Mouse (Mus musculus) liver, adult 2 months (tissue): Measurements from ENCODE around the gene Arhgap45. TPM values are rescaled to one million over a fixed set of nuclear protein-coding genes. Genes with fewer than 3 reads are reported as not detected.

Experiments
- DNase-seq: peaks from one replicate; pipeline ENCODE4 v3.0.0-alpha.2; 2011; ENCODE audit warnings: low read depth, low spot score; ENCODE audit errors: extremely low read depth
- H3K27ac ChIP-seq: fragments of 200-500 bp; replicated peaks from 2 replicates; pipeline ENCODE4 v1.5.1; 2012; ENCODE audit warnings: low read depth, mild to moderate bottlenecking, control low read depth, inconsistent platforms, low read length; ENCODE audit not compliant: insufficient read depth
- H3K27me3 ChIP-seq: fragments of 200-500 bp; 2 replicates; pipeline ENCODE4 v1.6.1; 2012; ENCODE audit warnings: mild to moderate bottlenecking, moderate library complexity, low read length, inconsistent platforms; ENCODE audit not compliant: control insufficient read depth, insufficient read depth
- H3K36me3 ChIP-seq: fragments of 200-500 bp; 2 replicates; pipeline ENCODE4 v1.6.1; 2012; ENCODE audit warnings: low read length, inconsistent platforms; ENCODE audit not compliant: control insufficient read depth, insufficient read depth
- H3K4me1 ChIP-seq: fragments of 200-500 bp; 2 replicates; pipeline ENCODE4 v1.6.1; 2011; ENCODE audit warnings: low read length; ENCODE audit not compliant: control insufficient read depth, insufficient read depth
- H3K4me3 ChIP-seq: fragments of 200-500 bp; 2 replicates; pipeline ENCODE4 v1.5.1; 2011; ENCODE audit warnings: low read depth, mild to moderate bottlenecking, control low read depth, low read length, moderate library complexity; ENCODE audit not compliant: insufficient read depth
- H3K79me2 ChIP-seq: fragments of 200-500 bp; 2 replicates; pipeline ENCODE4 v1.6.1; 2012; ENCODE audit warnings: inconsistent platforms, mild to moderate bottlenecking, low read length, moderate library complexity; ENCODE audit not compliant: control insufficient read depth, insufficient read depth
- H3K9ac ChIP-seq: fragments of 200-500 bp; 2 replicates; pipeline ENCODE4 v1.6.1; 2012; ENCODE audit warnings: low read depth, mild to moderate bottlenecking, control low read depth, inconsistent platforms, low read length
- CTCF ChIP-seq: fragments of 200-500 bp; IDR thresholded peaks from 2 replicates; pipeline ENCODE4 v1.5.1; 2011; ENCODE audit warnings: low read depth, low read length, control low read depth
- POLR2A ChIP-seq: fragments of 200-500 bp; IDR thresholded peaks from 2 replicates; pipeline ENCODE4 v1.6.1; 2011; ENCODE audit warnings: low read length, control low read depth; ENCODE audit not compliant: insufficient read depth; ENCODE audit errors: extremely low read depth
- WGBS: fragments of 180-500 bp; shearing (Covaris S2); methylation state at CpG from one replicate; pipeline ENCODE4 v1.1.7; 2018; 5-methylcytosine and 5-hydroxymethylcytosine counted together
- polyA plus RNA-seq: library from polyadenylated mRNA; depleted of rRNA; stranded (reverse); fragments of >200 nt; gene quantifications from 2 replicates; pipeline ENCODE4 v1.2.3, GENCODE M21; 2012
- total RNA-seq: library from RNA; depleted of rRNA; stranded (reverse); fragments of >200 nt; gene quantifications from 2 replicates; pipeline ENCODE4 v1.2.3, GENCODE M21; 2014

The Arhgap45 gene
- total and polyA plus RNA-seq, 2 experiments = 4.5 to 10.9 TPM

DNA sequence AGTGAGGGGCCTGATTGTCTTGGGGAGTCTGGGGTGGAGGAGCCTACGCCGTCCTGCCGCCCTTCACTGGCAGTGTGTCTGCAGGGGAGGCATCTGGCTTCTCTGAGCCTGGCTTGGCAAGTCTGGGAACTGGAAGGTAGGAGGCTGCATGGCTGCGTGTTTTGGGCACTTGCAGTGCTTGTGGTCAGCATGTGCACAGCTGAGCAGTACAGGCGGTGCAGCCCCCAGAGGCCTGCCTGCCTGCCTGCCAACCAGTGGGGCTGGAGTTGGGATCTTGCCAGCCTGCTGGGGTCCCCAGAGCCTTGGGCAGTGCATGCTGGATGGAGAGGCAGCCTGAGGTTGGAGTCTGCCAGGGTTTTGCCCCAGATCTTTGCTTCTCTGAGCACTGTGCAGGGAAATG is 46.7 kb downstream of the Arhgap45 start:
- H3K4me3 ChIP-seq = no peak overlapping the region
- no peak for DNase-seq
- H3K9ac ChIP-seq = no peak overlapping the region
- H3K79me2 ChIP-seq = no peaks in the 10 kb centered on the region
- 97% methylated on average over 5 of the region's 5 CpGs for WGBS
- no peaks in the 10 kb centered on the region for H3K27me3 ChIP-seq
- peaks cover 16% of the 10 kb centered on the region for H3K36me3 ChIP-seq
- no peaks in the 10 kb centered on the region for H3K4me1 ChIP-seq
- TF ChIP-seq POLR2A (no peak), CTCF (no peak)
- no peak overlapping the region for H3K27ac ChIP-seq

DNA sequence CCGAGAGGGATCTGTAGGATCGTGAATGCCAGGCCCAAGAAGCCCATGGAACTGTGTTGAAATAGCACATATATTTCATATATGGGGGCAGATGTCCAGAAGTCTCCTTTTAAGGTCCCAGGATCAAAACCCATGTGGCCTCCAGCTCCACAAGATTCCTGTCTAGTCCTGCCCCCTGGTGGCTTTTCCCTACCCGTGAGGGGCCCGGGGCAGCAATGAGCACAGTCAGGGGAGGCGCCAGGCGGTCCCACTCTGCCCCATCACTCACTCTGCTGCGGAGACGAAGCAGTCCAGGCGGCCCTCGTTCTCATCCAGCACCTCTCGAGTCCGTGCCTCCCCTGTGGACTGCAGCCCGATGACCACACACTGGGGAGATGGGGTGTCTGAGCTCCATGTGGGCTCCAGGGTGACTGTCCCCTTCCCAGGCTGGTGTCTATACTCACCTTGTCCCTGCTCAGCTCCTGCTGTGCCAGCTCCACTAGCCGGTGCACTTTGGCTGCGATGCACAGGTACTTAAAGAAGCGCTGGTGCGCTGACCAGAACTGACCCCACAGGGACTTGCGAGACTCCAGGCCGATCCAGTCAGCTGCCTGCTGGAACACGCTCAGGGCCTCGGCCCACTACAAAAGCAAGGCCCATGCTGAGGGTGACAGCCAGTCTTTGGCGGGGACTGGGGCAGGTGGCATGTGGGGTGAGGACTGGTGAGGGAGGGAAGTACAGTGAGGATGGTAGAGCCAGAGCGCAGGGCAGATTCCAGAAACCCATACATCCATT is 47.6 kb downstream of the Arhgap45 start:
- Histone ChIP-seq H3K36me3 (peaks cover 14% of the 10 kb centered on the region), H3K4me3 (no peak overlapping the region), H3K79me2 (no peaks in the 10 kb centered on the region), H3K27ac (no peak overlapping the region), H3K4me1 (no peaks in the 10 kb centered on the region), H3K27me3 (no peaks in the 10 kb centered on the region), H3K9ac (no peak overlapping the region)
- DNase-seq = no peak
- TF ChIP-seq CTCF (no peak), POLR2A (no peak)
- 90% methylated on average over 23 of the region's 23 CpGs for WGBS

DNA sequence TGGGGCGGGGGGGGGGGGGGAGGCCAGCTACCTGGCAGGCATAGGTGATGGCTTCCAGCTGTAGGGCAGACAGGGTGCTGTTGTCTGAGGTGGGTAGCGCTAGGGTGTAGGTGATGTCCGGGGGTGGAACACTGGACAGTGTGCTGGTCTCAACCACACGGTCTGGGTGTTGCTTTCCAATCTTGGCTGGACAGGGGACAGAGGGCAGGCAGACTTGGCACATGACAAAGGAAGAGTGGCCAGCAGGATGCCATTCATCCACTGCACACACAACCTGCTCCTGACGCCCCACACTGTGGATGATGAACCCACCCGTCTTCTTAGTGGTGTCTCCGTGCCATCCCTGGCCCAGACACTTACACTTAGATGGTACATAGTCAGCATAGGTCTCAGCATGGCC is 52.8 kb downstream of the Arhgap45 start:
- TF ChIP-seq POLR2A (no peak), CTCF (no peak)
- Histone ChIP-seq H3K9ac (no peak overlapping the region), H3K4me3 (no peak overlapping the region), H3K36me3 (no peaks in the 10 kb centered on the region; the same call in 1 of the 2 replicates), H3K27me3 (no peaks in the 10 kb centered on the region), H3K27ac (no peak overlapping the region), H3K79me2 (no peaks in the 10 kb centered on the region; the same call in 1 of the 2 replicates), H3K4me1 (peaks cover 44% of the 10 kb centered on the region)
- 32% methylated on average over 6 of the region's 7 CpGs for WGBS
- peak; percentile 73 for DNase-seq

DNA sequence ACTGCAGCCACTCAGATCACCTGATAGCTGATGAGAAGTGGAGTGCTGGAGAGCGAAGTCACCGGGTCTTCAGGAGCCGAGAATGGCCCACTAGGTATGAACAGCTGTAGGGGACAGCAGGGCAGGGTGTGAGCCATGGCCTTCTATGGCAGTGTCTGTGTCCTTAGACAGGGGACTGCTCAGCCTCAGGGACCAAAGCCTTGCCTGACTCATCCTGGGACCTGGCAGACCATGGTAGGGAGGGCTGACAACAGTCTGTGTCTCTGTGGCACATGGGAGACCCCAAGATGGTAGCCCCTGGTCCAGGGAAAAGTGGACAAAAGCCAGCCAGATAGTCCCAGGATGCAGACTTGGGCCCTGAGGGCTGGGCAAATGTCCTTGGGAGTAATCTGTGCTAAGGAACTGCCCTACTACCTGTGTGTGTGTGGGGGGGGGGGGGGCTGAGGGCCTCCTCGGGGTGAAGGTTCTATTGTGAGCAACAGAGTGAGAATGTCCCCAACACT is 53.5 kb downstream of the Arhgap45 start:
- 83% methylated on average over 4 of the region's 4 CpGs for WGBS
- Histone ChIP-seq H3K36me3 (no peaks in the 10 kb centered on the region), H3K79me2 (peaks cover 3% of the 10 kb centered on the region; the same call in 1 of the 2 replicates), H3K27me3 (no peaks in the 10 kb centered on the region), H3K9ac (no peak overlapping the region), H3K4me3 (no peak overlapping the region), H3K4me1 (peaks cover 44% of the 10 kb centered on the region), H3K27ac (no peak overlapping the region)
- DNase-seq = no peak
- TF ChIP-seq CTCF (no peak), POLR2A (no peak)

DNA sequence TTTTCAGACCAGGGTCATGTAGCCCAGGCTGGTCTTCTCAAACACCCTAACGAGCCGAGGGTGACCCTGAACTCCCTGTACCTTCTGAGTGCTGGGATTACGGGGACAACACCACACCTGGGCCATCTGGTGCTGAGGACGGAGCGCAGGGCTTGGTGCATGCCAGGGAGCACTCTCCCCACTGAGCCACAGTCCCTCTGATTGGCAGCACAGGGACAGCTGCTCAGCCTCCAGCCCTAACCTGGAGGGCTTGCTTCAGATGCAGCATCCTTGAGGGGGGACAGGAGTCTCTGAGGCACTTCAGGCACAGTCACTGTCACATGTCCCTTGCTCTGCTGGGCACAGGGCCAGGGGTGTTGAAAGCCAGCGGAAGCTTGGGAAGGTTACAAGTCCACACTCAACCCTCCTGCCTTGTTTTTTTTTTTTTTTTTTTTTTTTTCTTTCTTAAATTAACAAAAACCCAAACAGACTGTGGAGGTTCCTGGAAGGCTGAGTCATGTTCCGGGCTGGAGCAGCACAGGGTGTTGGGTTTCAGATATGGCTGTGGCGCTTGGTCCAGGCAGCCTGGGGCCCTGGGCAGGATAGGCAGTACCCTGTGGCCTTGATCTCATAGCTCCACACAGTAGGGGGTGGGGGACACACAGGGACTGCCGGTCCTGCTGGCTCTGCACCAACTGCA is 54.5 kb downstream of the Arhgap45 start:
- Histone ChIP-seq H3K27me3 (no peaks in the 10 kb centered on the region), H3K79me2 (peaks cover 3% of the 10 kb centered on the region; the same call in 1 of the 2 replicates), H3K4me1 (peaks cover 44% of the 10 kb centered on the region), H3K36me3 (no peaks in the 10 kb centered on the region), H3K9ac (peak overlapping the region; percentile 44), H3K27ac (peak overlapping the region; percentile 84), H3K4me3 (no peak overlapping the region)
- no peak for TF ChIP-seq POLR2A
- TF ChIP-seq CTCF = 0 out of 2 replicates have a peak, but pooled peaks have one; percentile 3
- WGBS = 10% methylated on average over 9 of the region's 9 CpGs
- DNase-seq = peak; percentile 95
